Mouse (Mus musculus) C2C12 (cell line): ENCODE data around the gene Ccn1.

Experiments used
- CEBPB ChIP-seq: IDR thresholded peaks from one replicate; pipeline ENCODE4 v1.6.1; 2011; ENCODE audit warnings: low read depth, mild to moderate bottlenecking, control low read depth, moderate library complexity
- CTCF ChIP-seq: IDR thresholded peaks from one replicate; pipeline ENCODE4 v1.5.1; 2011; ENCODE audit not compliant: control insufficient read depth, insufficient read depth, insufficient read length
- MAX ChIP-seq: IDR thresholded peaks from one replicate; pipeline ENCODE4 v1.6.1; 2011; ENCODE audit warnings: mild to moderate bottlenecking, control low read depth
- MYOD1 ChIP-seq: IDR thresholded peaks from one replicate; pipeline ENCODE4 v1.6.1; 2011; ENCODE audit warnings: low read depth; ENCODE audit not compliant: control insufficient read depth, insufficient read length
- MYOG ChIP-seq: IDR thresholded peaks from one replicate; pipeline ENCODE4 v1.6.1; 2011; ENCODE audit not compliant: control insufficient read depth, insufficient read length; ENCODE audit errors: extremely low read depth
- USF1 ChIP-seq: IDR thresholded peaks from one replicate; pipeline ENCODE4 v1.6.1; 2011; ENCODE audit warnings: low read depth, mild to moderate bottlenecking, control low read depth, moderate library complexity

GRCm38 (mm10) chr3:145640583-145640982 lies 9.2 kb downstream of the Ccn1 start:
- no peak for TF ChIP-seq CTCF
- no peak for TF ChIP-seq CEBPB
- TF ChIP-seq MYOD1, result peak; percentile 4
- TF ChIP-seq MAX, result no peak
- no peak for TF ChIP-seq USF1
- no peak for TF ChIP-seq MYOG
